Mouse (Mus musculus): ENCODE measurements around the gene Cyp2d22. TPM values are rescaled to one million over a fixed set of nuclear protein-coding genes. Genes with fewer than 3 reads are reported as not detected.

The Cyp2d22 gene
- polyA plus RNA-seq, 1 experiment from 2014 or later: 5.5 TPM

DNA sequence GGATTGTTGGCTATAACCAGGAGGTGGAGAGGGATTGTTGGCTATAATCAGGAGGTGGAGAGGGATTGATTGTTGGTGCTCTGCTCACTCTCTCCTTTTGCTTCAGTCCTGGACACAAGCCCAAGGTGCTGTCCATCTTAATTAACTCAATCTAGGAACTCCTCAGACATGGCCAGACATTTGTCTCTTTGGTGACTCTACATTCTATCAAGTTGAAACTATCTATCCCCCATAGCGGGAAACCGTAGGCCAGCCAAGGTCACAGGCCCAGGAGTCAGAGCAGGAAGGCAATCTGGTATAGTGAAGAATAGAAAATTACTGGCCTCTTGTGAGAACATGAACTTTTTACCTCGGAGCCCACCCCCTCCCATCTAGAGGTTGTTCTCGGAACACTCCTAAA, 17.8 kb downstream of the Cyp2d22 start:
- no peak for DNase-seq
- 69% methylated on average over 3 of the region's 4 CpGs for WGBS
- H3K27me3 ChIP-seq (ENCODE audit: insufficient read depth, low read length): no peaks in the 10 kb centered on the region
- no peaks in the 10 kb centered on the region for H3K4me1 ChIP-seq (ENCODE audit: insufficient read depth)
- no peak overlapping the region for H3K4me2 ChIP-seq
- H3K36me3 ChIP-seq (ENCODE audit: insufficient read depth): no peaks in the 10 kb centered on the region
- no peak overlapping the region for H3K9ac ChIP-seq
- no peaks in the 10 kb centered on the region for H3K9me3 ChIP-seq (ENCODE audit: low read depth, low read length)
- H3K4me3 ChIP-seq (ENCODE audit: low read depth, low read length): no peak overlapping the region
- H3K27ac ChIP-seq (ENCODE audit: low read depth): no peak overlapping the region
- no peak for TF ChIP-seq CTCF (IDR thresholded peaks at IDR 0.05; ENCODE audit: low read depth)
- no peak for ATAC-seq (ENCODE audit: insufficient read depth)

DNA sequence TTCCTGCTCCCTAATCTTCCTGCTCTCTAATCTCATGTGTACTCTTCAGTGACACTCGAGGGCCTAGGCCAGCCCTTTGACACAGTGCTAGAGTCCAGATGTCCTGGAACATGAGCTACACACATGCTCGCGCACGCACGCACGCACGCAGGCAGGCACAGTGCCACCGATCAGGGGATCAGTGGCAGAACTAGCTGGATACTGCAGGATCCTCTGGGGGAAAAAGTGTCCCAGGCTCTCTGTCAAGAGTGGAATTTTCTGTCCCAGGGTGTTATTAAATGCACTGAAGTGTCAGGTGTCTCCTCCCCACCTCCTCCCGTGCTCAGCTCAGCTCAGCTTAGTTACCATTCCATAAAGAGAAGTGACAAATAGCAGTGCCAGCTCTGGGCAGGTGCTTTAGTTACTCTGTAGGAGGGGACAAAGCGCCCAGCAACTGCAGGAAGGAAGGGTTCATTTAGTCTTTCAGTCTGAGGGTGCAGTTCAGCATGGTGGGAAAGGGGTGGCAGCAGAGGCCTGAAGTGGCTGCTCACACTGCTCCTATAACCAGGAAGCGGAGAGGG, 18.5 kb downstream of the Cyp2d22 start:
- ATAC-seq (ENCODE audit: insufficient read depth): no peak; the same call in 1 of the 2 replicates

GRCm38 (mm10) chr15:82358431-82359260, 21.4 kb downstream of the Cyp2d22 start:
- DNase-seq (no peak), ATAC-seq (ENCODE audit: insufficient read depth) (no peak)
- WGBS: 53% methylated on average over 22 of the region's 22 CpGs
- Histone ChIP-seq H3K4me2 (no peak overlapping the region), H3K36me3 (ENCODE audit: insufficient read depth) (no peaks in the 10 kb centered on the region), H3K9me3 (ENCODE audit: low read depth, low read length) (no peaks in the 10 kb centered on the region), H3K9ac (no peak overlapping the region), H3K27ac (ENCODE audit: low read depth) (peak overlapping the region; percentile 24; the same call in 1 of the 2 replicates), H3K4me1 (ENCODE audit: insufficient read depth) (no peaks in the 10 kb centered on the region), H3K4me3 (ENCODE audit: low read depth, low read length) (no peak overlapping the region), H3K27me3 (ENCODE audit: insufficient read depth, low read length) (no peaks in the 10 kb centered on the region)
- TF ChIP-seq CTCF (IDR thresholded peaks at IDR 0.05; ENCODE audit: low read depth): no peak

More for the DNA sequence above, 18.5 kb downstream of the Cyp2d22 start:
- Histone ChIP-seq H3K9ac (no peak overlapping the region), H3K27ac (ENCODE audit: low read depth) (no peak overlapping the region), H3K4me2 (no peak overlapping the region), H3K27me3 (ENCODE audit: insufficient read depth, low read length) (no peaks in the 10 kb centered on the region), H3K4me3 (ENCODE audit: low read depth, low read length) (no peak overlapping the region), H3K4me1 (ENCODE audit: insufficient read depth) (no peaks in the 10 kb centered on the region), H3K9me3 (ENCODE audit: low read depth, low read length) (no peaks in the 10 kb centered on the region), H3K36me3 (ENCODE audit: insufficient read depth) (no peaks in the 10 kb centered on the region)
- DNase-seq: peak; percentile 38
- WGBS: 62% methylated on average over 11 of the region's 11 CpGs
- TF ChIP-seq CTCF (IDR thresholded peaks at IDR 0.05; ENCODE audit: low read depth): peak; percentile 57

DNA sequence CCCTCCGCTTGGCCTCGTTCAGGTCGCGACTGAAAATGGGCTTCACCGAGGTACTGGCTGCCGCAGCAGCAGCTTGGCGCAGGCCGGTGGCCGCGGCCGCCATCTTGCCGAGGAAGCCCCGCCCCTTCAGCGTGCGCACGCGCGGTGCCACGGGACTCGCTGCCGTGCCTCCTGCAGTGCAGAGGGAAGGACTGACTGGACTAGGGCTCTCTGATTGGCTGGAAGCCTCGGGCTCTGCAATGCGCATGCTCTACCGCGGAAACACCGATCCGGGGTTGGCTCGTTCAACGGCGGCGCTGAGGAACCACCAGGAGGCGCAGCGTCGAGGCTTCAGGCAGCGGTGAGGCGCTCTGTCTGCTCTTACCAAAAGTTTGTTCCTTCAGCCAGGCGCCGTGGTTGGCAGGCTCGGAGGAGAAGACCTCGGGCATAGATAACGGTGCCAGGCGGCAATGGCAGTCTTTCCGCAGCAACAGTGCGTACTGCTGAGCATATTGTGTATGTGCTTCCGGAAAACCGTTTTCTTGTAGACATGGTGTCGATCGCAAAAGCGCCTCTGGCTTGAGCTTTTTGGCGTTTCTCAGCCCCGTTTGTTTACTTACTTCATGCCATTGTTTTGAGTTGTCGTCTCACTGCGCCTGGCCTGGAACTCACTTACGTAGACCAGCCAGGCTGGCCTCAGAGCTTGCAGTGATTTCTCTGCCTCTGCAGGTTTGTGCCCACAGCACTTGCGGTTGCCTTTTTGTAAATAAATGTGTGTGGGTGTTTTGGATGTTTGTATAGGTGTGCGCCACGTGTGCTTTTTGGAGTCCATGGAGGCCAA, 25.7 kb downstream of the Cyp2d22 start, which contains the start of gene Ndufa6:
Gene Ndufa6 (minus strand): TSS at position 197 of the 820 bp plus-strand sequence.
- Histone ChIP-seq H3K4me3 (ENCODE audit: low read depth, low read length) (peak within 1 kb of the TSS; percentile 97), H3K27ac (ENCODE audit: low read depth) (peak within 1 kb of the TSS; percentile 92), H3K36me3 (ENCODE audit: insufficient read depth) (peaks cover 24% of the 10 kb centered on the region), H3K9ac (peak within 1 kb of the TSS; percentile 95), H3K27me3 (ENCODE audit: insufficient read depth, low read length) (no peaks in the 10 kb centered on the region), H3K4me1 (ENCODE audit: insufficient read depth) (no peaks in the 10 kb centered on the region), H3K9me3 (ENCODE audit: low read depth, low read length) (no peaks in the 10 kb centered on the region), H3K4me2 (peak within 1 kb of the TSS; percentile 95)
- 1% methylated on average over 57 of the region's 57 CpGs for WGBS
- ATAC-seq (ENCODE audit: insufficient read depth) (peak; percentile 100), DNase-seq (peak; percentile 99)
- TF ChIP-seq CTCF (IDR thresholded peaks at IDR 0.05; ENCODE audit: low read depth): peak; percentile 98

DNA sequence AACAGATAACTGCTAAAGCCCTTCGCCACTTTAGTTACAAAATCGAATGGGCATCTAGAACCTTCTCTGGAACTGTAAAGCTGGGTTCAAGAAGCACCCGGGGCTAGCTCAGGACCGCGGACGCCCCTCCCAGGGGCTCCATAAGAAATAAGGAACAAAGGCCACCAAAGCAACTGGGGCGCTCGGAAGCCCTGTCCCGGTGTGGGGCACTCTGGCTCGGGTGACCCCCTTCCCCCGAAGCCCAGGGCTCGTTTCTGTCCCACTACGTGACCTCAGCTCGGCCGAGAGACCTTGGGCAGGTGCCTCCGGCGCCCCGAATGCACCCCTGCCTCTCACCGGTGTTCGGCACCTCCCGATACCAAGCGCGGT, 26.3 kb downstream of the Cyp2d22 start:
- ATAC-seq (ENCODE audit: insufficient read depth): peak; percentile 54
- H3K9me3 ChIP-seq (ENCODE audit: low read depth, low read length): no peaks in the 10 kb centered on the region

DNA sequence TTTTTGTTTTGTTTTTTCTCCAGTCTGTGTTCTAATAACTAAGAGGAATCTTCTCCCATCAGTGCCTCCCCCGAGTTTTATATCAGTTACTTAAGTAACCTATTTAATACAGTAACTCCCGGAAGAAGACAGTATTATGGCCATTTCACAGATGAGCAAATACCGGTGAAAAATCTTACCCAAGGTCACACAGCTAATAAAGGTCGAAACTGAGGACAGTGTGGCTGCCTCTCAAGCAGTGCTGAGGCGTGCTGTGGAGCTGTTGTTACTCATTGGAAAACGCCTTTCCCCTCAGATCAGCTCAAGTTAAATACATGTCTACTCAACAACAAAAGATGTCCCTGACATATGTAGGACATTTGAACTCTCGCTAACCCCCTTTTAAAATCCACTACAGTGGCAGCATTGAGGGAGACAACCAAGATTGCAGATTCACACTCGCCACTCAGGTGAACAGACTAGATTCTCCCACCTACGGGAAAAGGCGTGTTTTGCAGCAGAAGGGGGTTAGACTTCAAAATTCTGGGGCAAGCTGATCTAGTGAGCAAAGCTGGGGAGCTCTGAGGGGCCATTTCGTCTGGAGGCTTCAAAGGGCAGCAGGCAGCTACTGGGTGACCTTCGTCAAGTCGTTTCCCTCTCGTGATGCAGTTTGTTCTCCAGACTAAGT, 26.8 kb downstream of the Cyp2d22 start:
- WGBS: 22% methylated on average over 14 of the region's 14 CpGs
- Histone ChIP-seq H3K4me3 (ENCODE audit: low read depth, low read length) (peak overlapping the region; percentile 97), H3K4me1 (ENCODE audit: insufficient read depth) (no peaks in the 10 kb centered on the region), H3K27me3 (ENCODE audit: insufficient read depth, low read length) (no peaks in the 10 kb centered on the region), H3K27ac (ENCODE audit: low read depth) (peak overlapping the region; percentile 92), H3K9ac (peak overlapping the region; percentile 95), H3K9me3 (ENCODE audit: low read depth, low read length) (no peaks in the 10 kb centered on the region), H3K36me3 (ENCODE audit: insufficient read depth) (peaks cover 35% of the 10 kb centered on the region), H3K4me2 (peak overlapping the region; percentile 95)
- ATAC-seq (ENCODE audit: insufficient read depth) (no peak), DNase-seq (no peak)
- TF ChIP-seq CTCF (IDR thresholded peaks at IDR 0.05; ENCODE audit: low read depth): no peak

More for the DNA sequence above, 26.3 kb downstream of the Cyp2d22 start:
- H3K27me3 ChIP-seq (ENCODE audit: insufficient read depth, low read length): no peaks in the 10 kb centered on the region
- peak overlapping the region; percentile 97 for H3K4me3 ChIP-seq (ENCODE audit: low read depth, low read length)
- H3K4me2 ChIP-seq: peak overlapping the region; percentile 95
- no peaks in the 10 kb centered on the region for H3K4me1 ChIP-seq (ENCODE audit: insufficient read depth)
- peak overlapping the region; percentile 95 for H3K9ac ChIP-seq
- TF ChIP-seq CTCF (IDR thresholded peaks at IDR 0.05; ENCODE audit: low read depth): no peak
- H3K36me3 ChIP-seq (ENCODE audit: insufficient read depth): peaks cover 30% of the 10 kb centered on the region
- peak overlapping the region; percentile 92 for H3K27ac ChIP-seq (ENCODE audit: low read depth)
- WGBS: under 1% methylated on average over 23 of the region's 23 CpGs
- DNase-seq: no peak
